Mouse (Mus musculus) limb, embryonic 11.5 days (tissue): ENCODE data around the gene Nkx1-2. TPM values are rescaled to one million over a fixed set of nuclear protein-coding genes. Genes with fewer than 3 reads are reported as not detected.

Source experiments
- ATAC-seq: fragments of 200-750 bp; cut with Nextera tagmentation; 2 replicates; pipeline ENCODE4 v1.8.0; 2017; ENCODE audit warnings: low read depth; ENCODE audit not compliant: insufficient number of reproducible peaks, low FRiP score, low TSS enrichment
- DNase-seq: peaks from one replicate; pipeline ENCODE4 v3.0.0-alpha.2; 2015; ENCODE audit warnings: low spot score
- H3K27ac ChIP-seq: fragments of 300-500 bp; sonication (generic); replicated peaks from 2 replicates; pipeline ENCODE4 v1.5.1; 2014; ENCODE audit warnings: low read depth, mild to moderate bottlenecking, low read length
- H3K27me3 ChIP-seq: fragments of 300-500 bp; sonication (generic); 2 replicates; pipeline ENCODE4 v1.6.1; 2014; ENCODE audit warnings: mild to moderate bottlenecking, low read length, mixed read lengths; ENCODE audit not compliant: control insufficient read depth, insufficient read depth
- H3K36me3 ChIP-seq: fragments of 300-500 bp; sonication (generic); 2 replicates; pipeline ENCODE4 v1.6.1; 2014; ENCODE audit warnings: mild to moderate bottlenecking, low read length, moderate library complexity, mixed read lengths; ENCODE audit not compliant: control insufficient read depth, insufficient read depth
- H3K4me1 ChIP-seq: fragments of 300-500 bp; sonication (generic); 2 replicates; pipeline ENCODE4 v1.6.1; 2014; ENCODE audit warnings: low read length, mixed read lengths; ENCODE audit not compliant: control insufficient read depth, insufficient read depth
- H3K4me2 ChIP-seq: fragments of 300-500 bp; sonication (generic); 2 replicates; pipeline ENCODE4 v1.6.1; 2014; ENCODE audit warnings: low read depth, mild to moderate bottlenecking, moderate library complexity; ENCODE audit not compliant: severe bottlenecking
- H3K4me3 ChIP-seq: fragments of 300-500 bp; sonication (generic); 2 replicates; pipeline ENCODE4 v1.5.1; 2014; ENCODE audit warnings: low read depth, low read length
- H3K9ac ChIP-seq: fragments of 300-500 bp; sonication (generic); 2 replicates; pipeline ENCODE4 v1.6.1; 2014; ENCODE audit warnings: mild to moderate bottlenecking, low read length
- H3K9me3 ChIP-seq: fragments of 300-500 bp; sonication (generic); 2 replicates; pipeline ENCODE4 v1.6.1; 2016; ENCODE audit warnings: low read length; ENCODE audit not compliant: control insufficient read depth
- WGBS: fragments of 180-500 bp; shearing (Covaris S2); extraction: QIAGEN DNeasy Blood & Tissue Kit; methylation state at CpG from one replicate; pipeline ENCODE4 v1.1.7; 2014; 5-methylcytosine and 5-hydroxymethylcytosine counted together
- polyA plus RNA-seq: library from polyadenylated mRNA; unstranded; fragments of >200 nt; fragmentation: Nextera tagmentation; extraction: Ambion mirVana; gene quantifications from 2 replicates; pipeline ENCODE4 v1.2.1, GENCODE M21; 2014

Nkx1-2 gene
- polyA plus RNA-seq, result 0.04 and 0.09 TPM in 2 replicates

DNA sequence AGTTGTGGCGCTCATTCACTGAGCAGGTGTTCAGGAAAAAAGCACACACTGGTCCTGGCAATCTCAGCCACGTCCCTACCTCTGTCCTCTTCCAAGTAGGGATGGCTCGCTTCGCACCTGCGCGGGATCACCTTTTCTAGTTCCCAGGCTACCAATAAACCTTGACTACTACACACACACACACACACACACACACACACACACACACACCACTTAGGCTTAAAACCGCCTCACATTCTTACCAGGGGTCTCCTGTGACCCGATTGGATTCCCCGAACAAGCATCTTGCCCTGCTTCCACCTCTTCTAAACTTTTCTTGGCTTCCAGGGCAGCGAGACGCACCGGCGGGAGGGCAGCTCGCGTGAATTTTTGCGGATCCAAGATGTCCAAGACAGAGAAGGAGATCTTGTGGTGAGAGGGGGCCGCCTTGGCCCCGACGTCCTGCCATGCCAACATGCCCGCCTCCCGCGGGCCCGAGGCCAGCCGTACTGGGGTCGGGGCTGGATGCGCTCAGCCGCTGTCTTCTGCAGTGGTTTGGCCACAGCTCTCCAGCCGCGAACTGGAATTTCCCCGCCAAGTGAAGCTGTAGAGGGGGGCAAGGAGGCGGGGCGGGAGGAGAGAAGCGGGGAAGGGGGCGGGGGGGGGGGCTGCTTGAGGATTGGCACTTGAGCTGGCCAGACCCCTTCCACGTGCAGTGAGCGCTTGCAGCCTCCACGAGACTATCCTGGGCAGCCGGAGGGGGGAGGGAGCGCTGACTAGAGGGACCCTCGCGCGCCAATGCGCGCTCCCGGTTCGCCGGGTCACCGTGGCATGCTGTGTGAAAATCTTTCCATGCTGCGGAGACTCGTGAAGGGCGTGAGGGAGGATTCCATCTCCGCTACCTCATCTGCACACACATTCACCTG lies at the start of gene Nkx1-2:
Nkx1-2 (minus strand) TSS at position 567 of the 905 bp plus-strand sequence.
- Histone ChIP-seq H3K36me3 (no peaks in the 10 kb centered on the region), H3K4me3 (peak within 1 kb of the TSS; percentile 31), H3K27me3 (peaks cover 70% of the 10 kb centered on the region), H3K4me1 (peaks cover 17% of the 10 kb centered on the region), H3K27ac (no peak within 1 kb of the TSS), H3K9me3 (no peaks in the 10 kb centered on the region), H3K9ac (no peak within 1 kb of the TSS), H3K4me2 (peak within 1 kb of the TSS; percentile 72)
- DNase-seq (peak; percentile 60), ATAC-seq (peak; percentile 32; the same call in 1 of the 2 replicates)
- WGBS, result under 1% methylated on average over 50 of the region's 52 CpGs

DNA sequence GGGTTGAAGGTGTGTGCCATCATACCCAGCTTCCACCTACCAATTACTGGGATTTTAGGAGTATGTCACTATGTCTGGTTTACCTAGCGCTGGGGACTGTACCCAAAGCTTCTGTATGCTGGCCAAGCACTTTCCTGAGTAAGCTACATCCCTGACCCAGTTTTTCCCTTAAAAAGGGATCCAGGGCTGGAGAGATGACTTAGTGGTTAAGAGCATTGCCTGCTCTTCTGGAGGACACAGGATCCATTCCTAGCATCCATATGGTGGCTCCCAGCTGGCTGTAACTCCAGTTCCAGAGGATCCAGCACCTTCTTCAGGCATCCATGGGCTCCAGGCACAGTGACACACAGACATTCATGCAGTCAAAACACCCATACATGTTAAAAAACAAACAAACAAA lies 47.1 kb upstream of the Nkx1-2 start:
- no peak overlapping the region for H3K27ac ChIP-seq
- H3K4me2 ChIP-seq, result no peak overlapping the region
- DNase-seq, result no peak
- H3K9ac ChIP-seq, result no peak overlapping the region
- no peaks in the 10 kb centered on the region for H3K27me3 ChIP-seq
- H3K4me1 ChIP-seq, result peaks cover 5% of the 10 kb centered on the region; the same call in 1 of the 2 replicates
- 93% methylated on average over 1 of the region's 1 CpGs for WGBS
- no peaks in the 10 kb centered on the region for H3K9me3 ChIP-seq
- H3K4me3 ChIP-seq, result no peak overlapping the region
- no peak for ATAC-seq
- no peaks in the 10 kb centered on the region for H3K36me3 ChIP-seq

GRCm38 (mm10) chr7:132644605-132645279 lies 45.3 kb upstream of the Nkx1-2 start:
- Histone ChIP-seq H3K27me3 (no peaks in the 10 kb centered on the region), H3K4me3 (no peak overlapping the region), H3K4me1 (peaks cover 1% of the 10 kb centered on the region; the same call in 1 of the 2 replicates), H3K36me3 (no peaks in the 10 kb centered on the region), H3K9me3 (no peaks in the 10 kb centered on the region), H3K27ac (no peak overlapping the region), H3K9ac (no peak overlapping the region), H3K4me2 (no peak overlapping the region)
- ATAC-seq (no peak), DNase-seq (no peak)
- WGBS, result 66% methylated on average over 11 of the region's 11 CpGs

GRCm38 (mm10) chr7:132641606-132642005 lies 42.2 kb upstream of the Nkx1-2 start:
- no peak for DNase-seq
- Histone ChIP-seq H3K4me2 (no peak overlapping the region), H3K4me1 (peaks cover 3% of the 10 kb centered on the region), H3K9me3 (no peaks in the 10 kb centered on the region), H3K36me3 (no peaks in the 10 kb centered on the region), H3K9ac (no peak overlapping the region), H3K27ac (no peak overlapping the region), H3K27me3 (no peaks in the 10 kb centered on the region), H3K4me3 (no peak overlapping the region)
- no peak for ATAC-seq
- 87% methylated on average over 1 of the region's 1 CpGs for WGBS

- ATAC-seq (no peak), DNase-seq (no peak)
- WGBS, result 19% methylated on average over 9 of the region's 9 CpGs
Measured at GRCm38 (mm10) chr7:132640946-132641345, 41.5 kb upstream of the Nkx1-2 start.

DNA sequence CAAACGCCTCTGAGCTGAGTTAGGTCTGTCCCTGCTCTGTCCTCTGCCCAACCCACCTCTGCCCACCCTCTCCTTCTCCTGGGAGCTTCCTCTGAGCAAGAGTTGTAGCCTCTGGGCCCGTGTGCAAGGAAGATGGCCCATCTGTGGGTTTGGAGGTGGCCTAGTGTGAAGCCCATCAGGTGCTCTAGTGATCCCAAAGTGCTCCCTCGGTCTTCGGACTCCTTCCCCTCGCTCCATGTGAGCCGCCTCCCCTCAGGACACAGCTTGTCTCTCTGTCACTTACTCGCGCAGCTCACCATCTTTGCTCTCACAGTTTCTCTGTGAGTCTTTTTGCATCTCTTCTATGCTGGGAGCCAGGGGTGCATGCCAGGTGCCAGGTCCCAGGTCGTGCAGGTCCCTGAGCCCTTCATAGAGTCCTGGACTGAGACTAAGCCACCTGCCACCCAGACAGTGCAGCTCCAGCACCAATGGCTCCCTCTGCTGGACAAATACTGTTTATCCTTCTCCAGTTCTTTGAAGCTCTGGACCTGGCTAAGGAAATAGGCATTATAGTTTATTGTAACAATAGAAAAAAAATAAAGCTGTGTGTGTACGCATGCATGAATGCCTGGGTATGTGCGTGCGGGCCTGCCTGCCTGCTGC lies 39.1 kb upstream of the Nkx1-2 start:
- H3K9ac ChIP-seq, result no peak overlapping the region
- DNase-seq (peak; percentile 65), ATAC-seq (peak; percentile 72; the same call in 1 of the 2 replicates)
- no peaks in the 10 kb centered on the region for H3K27me3 ChIP-seq
- H3K36me3 ChIP-seq, result no peaks in the 10 kb centered on the region
- WGBS, result 69% methylated on average over 12 of the region's 12 CpGs
- H3K9me3 ChIP-seq, result no peaks in the 10 kb centered on the region
- H3K4me1 ChIP-seq, result peaks cover 3% of the 10 kb centered on the region
- H3K4me3 ChIP-seq, result no peak overlapping the region
- H3K4me2 ChIP-seq, result no peak overlapping the region
- no peak overlapping the region for H3K27ac ChIP-seq

More at GRCm38 (mm10) chr7:132640946-132641345, 41.5 kb upstream of the Nkx1-2 start:
- Histone ChIP-seq H3K36me3 (no peaks in the 10 kb centered on the region), H3K4me1 (peaks cover 3% of the 10 kb centered on the region), H3K4me2 (no peak overlapping the region), H3K9ac (no peak overlapping the region), H3K27me3 (no peaks in the 10 kb centered on the region), H3K27ac (no peak overlapping the region), H3K4me3 (no peak overlapping the region), H3K9me3 (no peaks in the 10 kb centered on the region)

GRCm38 (mm10) chr7:132637292-132637691 lies 37.9 kb upstream of the Nkx1-2 start:
- H3K9me3 ChIP-seq, result no peaks in the 10 kb centered on the region
- H3K36me3 ChIP-seq, result no peaks in the 10 kb centered on the region
- H3K4me3 ChIP-seq, result no peak overlapping the region
- H3K4me1 ChIP-seq, result peaks cover 3% of the 10 kb centered on the region
- DNase-seq, result no peak
- no peak for ATAC-seq
- no peak overlapping the region for H3K27ac ChIP-seq
- H3K27me3 ChIP-seq, result no peaks in the 10 kb centered on the region
- H3K9ac ChIP-seq, result no peak overlapping the region
- H3K4me2 ChIP-seq, result no peak overlapping the region
- WGBS, result 11% methylated on average over 12 of the region's 12 CpGs

GRCm38 (mm10) chr7:132631313-132631712 lies 31.9 kb upstream of the Nkx1-2 start:
- H3K4me3 ChIP-seq, result no peak overlapping the region
- no peak overlapping the region for H3K4me2 ChIP-seq
- H3K36me3 ChIP-seq, result no peaks in the 10 kb centered on the region
- 87% methylated on average over 11 of the region's 11 CpGs for WGBS
- H3K27me3 ChIP-seq, result no peaks in the 10 kb centered on the region
- ATAC-seq (no peak), DNase-seq (no peak)
- no peaks in the 10 kb centered on the region for H3K9me3 ChIP-seq
- H3K27ac ChIP-seq, result no peak overlapping the region
- no peaks in the 10 kb centered on the region for H3K4me1 ChIP-seq
- H3K9ac ChIP-seq, result no peak overlapping the region
